Mouse (Mus musculus) neural tube, embryonic 13.5 days (tissue): Measurements from ENCODE around the gene AI593442. TPM values are rescaled to one million over a fixed set of nuclear protein-coding genes. Genes with fewer than 3 reads are reported as not detected.

ENCODE experiments used
- ATAC-seq: fragments of 200-750 bp; cut with Nextera tagmentation; 2 replicates; pipeline ENCODE4 v1.8.0; 2017; ENCODE audit warnings: low read depth, mild to moderate bottlenecking, moderate TSS enrichment, moderate library complexity
- H3K27ac ChIP-seq: fragments of 300-500 bp; sonication (generic); replicated peaks from 2 replicates; pipeline ENCODE4 v1.5.1; 2015; ENCODE audit warnings: moderate library complexity, mild to moderate bottlenecking, inconsistent platforms
- H3K27me3 ChIP-seq: fragments of 300-500 bp; sonication (generic); 2 replicates; pipeline ENCODE4 v1.6.1; 2015; ENCODE audit warnings: mild to moderate bottlenecking, inconsistent platforms
- H3K36me3 ChIP-seq: fragments of 300-500 bp; sonication (generic); 2 replicates; pipeline ENCODE4 v1.6.1; 2015; ENCODE audit warnings: mild to moderate bottlenecking, inconsistent platforms
- H3K4me1 ChIP-seq: fragments of 300-500 bp; sonication (generic); replicated peaks from 2 replicates; pipeline ENCODE4 v1.6.1; 2015; ENCODE audit warnings: inconsistent platforms
- H3K4me2 ChIP-seq: fragments of 300-500 bp; sonication (generic); 2 replicates; pipeline ENCODE4 v1.6.1; 2015; ENCODE audit warnings: inconsistent platforms, mild to moderate bottlenecking, moderate library complexity
- H3K4me3 ChIP-seq: fragments of 300-500 bp; sonication (generic); 2 replicates; pipeline ENCODE4 v1.5.1; 2015; ENCODE audit warnings: mild to moderate bottlenecking, inconsistent platforms
- H3K9ac ChIP-seq: fragments of 300-500 bp; sonication (generic); 2 replicates; pipeline ENCODE4 v1.6.1; 2015; ENCODE audit warnings: moderate library complexity, mild to moderate bottlenecking, inconsistent platforms
- H3K9me3 ChIP-seq: fragments of 300-500 bp; sonication (generic); 2 replicates; pipeline ENCODE4 v1.6.1; 2016; ENCODE audit warnings: inconsistent platforms
- WGBS: fragments of 180-500 bp; shearing (Covaris S2); methylation state at CpG from one replicate; pipeline ENCODE4 v1.1.7; 2015; 5-methylcytosine and 5-hydroxymethylcytosine counted together
- polyA plus RNA-seq: library from polyadenylated mRNA; unstranded; fragments of >200 nt; fragmentation: Nextera tagmentation; extraction: Ambion mirVana; gene quantifications from 2 replicates; pipeline ENCODE4 v1.2.1, GENCODE M21; 2015

The AI593442 gene
- polyA plus RNA-seq, result 32.3 and 36.0 TPM in 2 replicates

DNA sequence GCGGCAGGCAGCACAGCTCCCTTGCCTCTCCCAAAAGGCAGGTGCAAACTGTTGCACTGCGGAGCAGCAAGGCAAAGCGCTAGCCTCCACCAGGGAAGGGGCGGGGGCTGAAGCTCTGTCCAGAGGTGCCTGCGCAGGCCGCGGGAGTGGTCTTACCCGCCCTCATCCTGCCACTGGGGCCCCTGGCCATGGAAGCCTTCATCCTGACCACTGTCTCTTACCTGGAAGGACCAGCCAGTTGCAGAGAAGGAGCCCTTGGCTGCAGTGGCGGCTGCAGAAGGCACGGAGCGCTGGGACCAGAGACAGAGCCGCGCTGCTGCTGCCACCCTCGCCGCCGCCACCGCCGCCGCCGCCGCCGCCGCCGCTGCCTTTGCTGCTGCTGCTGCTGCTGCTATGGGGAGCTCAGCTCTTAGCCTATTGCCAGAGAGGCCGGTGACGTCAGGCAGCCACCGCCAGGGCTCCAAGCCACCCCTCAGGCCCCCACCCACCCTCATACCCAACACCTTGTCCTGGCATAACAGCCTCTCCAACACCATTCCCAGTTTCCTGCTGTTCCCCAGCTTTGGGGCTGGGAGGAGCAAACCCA is at the start of gene AI593442:
Gene AI593442 (minus strand): TSS at position 419 of the 586 bp plus-strand sequence.
- H3K4me2 ChIP-seq, result peak within 1 kb of the TSS; percentile 91
- 0% methylated on average over 24 of the region's 27 CpGs for WGBS
- ATAC-seq, result peak; percentile 88
- H3K9ac ChIP-seq, result peak within 1 kb of the TSS; percentile 85
- peaks cover 53% of the 10 kb centered on the region for H3K27me3 ChIP-seq
- H3K4me3 ChIP-seq, result peak within 1 kb of the TSS; percentile 68
- H3K27ac ChIP-seq, result peak within 1 kb of the TSS; percentile 81
- no peaks in the 10 kb centered on the region for H3K36me3 ChIP-seq
- no peaks in the 10 kb centered on the region for H3K9me3 ChIP-seq
- peaks cover 26% of the 10 kb centered on the region for H3K4me1 ChIP-seq

DNA sequence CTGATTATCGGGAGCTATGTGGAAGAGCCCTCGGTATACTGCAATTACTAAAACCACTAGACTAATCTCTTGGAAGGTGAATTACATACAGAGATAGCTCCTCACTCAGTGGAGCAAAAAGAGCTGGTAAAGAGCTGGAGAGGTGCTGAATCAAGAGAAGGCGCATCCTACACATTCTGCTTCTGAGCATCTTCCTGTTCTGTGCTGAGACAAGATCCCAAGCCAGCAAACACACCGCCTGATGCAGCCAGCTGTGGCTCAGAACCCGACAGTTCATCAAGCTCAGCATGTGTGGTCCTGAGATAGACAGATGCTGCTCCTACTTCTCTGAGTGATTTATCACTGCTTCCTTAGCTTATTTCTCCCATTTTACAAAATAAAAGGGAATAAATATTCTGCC is 49.2 kb upstream of the AI593442 start:
- no peak for ATAC-seq
- no peak overlapping the region for H3K4me3 ChIP-seq
- H3K27ac ChIP-seq, result no peak overlapping the region
- no peak overlapping the region for H3K9ac ChIP-seq
- no peaks in the 10 kb centered on the region for H3K9me3 ChIP-seq
- H3K4me2 ChIP-seq, result no peak overlapping the region
- no peaks in the 10 kb centered on the region for H3K27me3 ChIP-seq
- no peaks in the 10 kb centered on the region for H3K4me1 ChIP-seq
- 83% methylated on average over 5 of the region's 5 CpGs for WGBS
- H3K36me3 ChIP-seq, result no peaks in the 10 kb centered on the region

DNA sequence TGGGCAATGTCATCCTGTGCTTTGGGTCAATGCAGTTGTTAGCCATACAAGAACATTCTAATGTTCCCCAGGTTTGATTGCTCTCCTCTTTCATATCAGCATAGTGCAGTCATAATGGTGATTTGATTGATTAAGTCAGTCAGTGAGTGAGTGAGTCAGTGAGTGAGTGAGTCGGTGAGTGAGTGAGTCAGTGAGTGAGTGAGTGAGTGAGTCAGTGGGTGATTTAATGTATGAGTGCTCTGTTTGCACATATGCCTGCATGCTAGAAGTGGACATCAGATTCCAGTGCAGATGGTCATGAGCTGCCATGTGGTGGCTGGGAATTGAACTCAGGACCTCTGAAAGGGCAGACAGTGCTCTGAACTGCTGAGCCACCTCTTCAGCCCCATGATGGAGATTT is 43.0 kb upstream of the AI593442 start:
- Histone ChIP-seq H3K4me2 (no peak overlapping the region), H3K36me3 (no peaks in the 10 kb centered on the region), H3K27me3 (no peaks in the 10 kb centered on the region), H3K9ac (no peak overlapping the region), H3K9me3 (no peaks in the 10 kb centered on the region), H3K4me1 (no peaks in the 10 kb centered on the region), H3K4me3 (no peak overlapping the region), H3K27ac (no peak overlapping the region)
- ATAC-seq, result no peak
- 68% methylated on average over 1 of the region's 1 CpGs for WGBS

DNA sequence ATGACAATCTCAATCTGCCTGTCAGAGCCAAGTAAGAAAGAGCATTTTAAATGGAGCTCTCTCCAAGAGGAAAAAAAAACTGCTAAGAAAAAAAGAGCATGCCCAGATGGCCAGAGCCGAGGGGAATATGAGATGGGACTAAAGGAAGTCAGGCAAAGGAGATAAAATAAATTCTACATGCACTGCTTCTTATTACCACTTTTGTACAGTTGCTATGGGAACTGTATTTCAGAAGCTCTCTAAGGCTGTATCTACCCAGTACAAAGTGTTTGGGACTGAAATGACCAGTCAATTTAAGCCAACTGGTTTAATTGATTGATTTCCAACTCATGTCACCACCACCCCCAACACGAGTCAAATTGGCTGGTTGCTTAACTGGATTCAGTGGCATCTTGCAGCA is 40.0 kb upstream of the AI593442 start:
- H3K4me2 ChIP-seq, result no peak overlapping the region
- H3K27ac ChIP-seq, result no peak overlapping the region
- H3K9ac ChIP-seq, result no peak overlapping the region
- no peak overlapping the region for H3K4me3 ChIP-seq
- no peaks in the 10 kb centered on the region for H3K27me3 ChIP-seq
- WGBS, result 58% methylated on average over 2 of the region's 2 CpGs
- H3K9me3 ChIP-seq, result no peaks in the 10 kb centered on the region
- no peak for ATAC-seq
- no peaks in the 10 kb centered on the region for H3K36me3 ChIP-seq
- H3K4me1 ChIP-seq, result no peaks in the 10 kb centered on the region

DNA sequence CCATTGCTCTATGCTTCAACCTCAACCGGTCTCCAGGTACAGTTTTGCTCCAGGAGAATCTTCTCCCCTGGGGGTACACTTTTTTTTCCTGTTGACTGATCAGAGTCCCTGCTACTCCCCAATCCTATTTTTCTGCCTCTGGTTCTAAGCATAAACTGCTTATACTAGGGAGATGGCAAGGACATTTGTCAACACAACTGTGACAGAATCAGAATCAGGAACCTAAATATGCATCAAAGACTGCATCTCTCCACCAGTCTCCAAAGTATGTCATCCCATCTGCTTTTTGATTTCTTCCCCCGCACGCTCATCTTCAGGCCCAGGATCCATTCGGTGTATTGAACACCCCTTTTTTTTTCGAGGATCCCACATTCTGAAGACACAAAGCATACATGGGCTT is 456 bp upstream of the AI593442 start:
- Histone ChIP-seq H3K9ac (peak overlapping the region; percentile 85), H3K9me3 (no peaks in the 10 kb centered on the region), H3K27ac (peak overlapping the region; percentile 52), H3K27me3 (peaks cover 53% of the 10 kb centered on the region), H3K4me3 (peak overlapping the region; percentile 68), H3K4me1 (peaks cover 26% of the 10 kb centered on the region), H3K36me3 (no peaks in the 10 kb centered on the region), H3K4me2 (peak overlapping the region; percentile 91)
- no peak for ATAC-seq
- WGBS, result 53% methylated on average over 5 of the region's 5 CpGs

DNA sequence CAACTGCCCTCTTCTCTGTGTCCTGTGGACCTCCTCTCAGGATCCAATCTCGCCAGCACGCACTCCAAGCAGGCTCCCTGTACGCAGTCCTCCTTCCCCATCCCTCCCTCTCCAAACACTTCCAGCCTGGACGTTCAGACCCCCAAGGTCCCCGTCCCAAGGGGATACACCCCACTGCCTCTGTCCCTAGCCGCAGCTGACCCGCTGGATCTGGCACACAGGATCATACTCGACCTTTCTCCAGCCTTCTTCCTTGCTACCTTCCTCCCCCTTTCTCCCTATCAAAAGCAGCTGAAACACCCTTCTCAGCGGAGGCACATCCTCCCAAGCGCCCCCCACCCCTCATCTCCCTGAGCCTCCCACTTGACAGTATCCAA is 753 bp downstream of the AI593442 start:
- peak overlapping the region; percentile 85 for H3K9ac ChIP-seq
- H3K4me1 ChIP-seq, result peaks cover 26% of the 10 kb centered on the region
- peak overlapping the region; percentile 68 for H3K4me3 ChIP-seq
- H3K27me3 ChIP-seq, result peaks cover 53% of the 10 kb centered on the region
- peak overlapping the region; percentile 91 for H3K4me2 ChIP-seq
- no peaks in the 10 kb centered on the region for H3K36me3 ChIP-seq
- 2% methylated on average over 10 of the region's 10 CpGs for WGBS
- no peaks in the 10 kb centered on the region for H3K9me3 ChIP-seq
- H3K27ac ChIP-seq, result peak overlapping the region; percentile 81
- peak; percentile 43 for ATAC-seq

DNA sequence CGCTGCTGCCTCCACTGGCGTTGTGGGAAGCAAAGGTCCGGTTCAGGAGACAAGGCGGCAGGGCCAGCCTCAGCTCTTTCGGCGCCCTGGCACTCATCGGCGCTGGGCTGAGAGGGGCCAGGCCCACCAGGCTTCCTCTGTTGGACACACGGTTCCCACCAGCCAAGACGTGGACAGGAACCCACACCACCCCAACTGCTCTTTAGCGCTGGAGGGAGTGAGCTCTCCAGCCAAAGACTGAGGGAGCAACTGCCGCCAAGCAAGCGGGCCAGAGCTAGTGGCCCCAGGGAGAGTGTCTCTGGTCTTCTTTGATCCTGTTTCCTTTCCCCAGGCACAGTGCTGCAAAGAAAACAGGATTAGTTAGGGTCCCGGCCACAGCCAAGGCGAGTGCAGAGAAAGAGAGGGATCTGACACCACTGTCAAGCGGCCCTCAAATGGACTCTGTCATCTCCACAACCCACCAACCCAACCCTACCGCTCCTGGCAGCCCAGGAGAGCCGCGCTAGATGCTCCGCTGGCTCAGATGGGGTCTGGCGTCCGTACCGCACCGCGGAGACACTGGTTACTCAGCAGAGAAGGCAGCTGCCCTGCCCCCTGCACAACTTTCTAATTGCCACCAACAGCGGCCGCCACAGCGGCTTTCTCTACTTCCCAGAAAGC is 1.3 kb downstream of the AI593442 start:
- H3K4me2 ChIP-seq, result peak overlapping the region; percentile 91
- peaks cover 26% of the 10 kb centered on the region for H3K4me1 ChIP-seq
- under 1% methylated on average over 28 of the region's 28 CpGs for WGBS
- no peaks in the 10 kb centered on the region for H3K9me3 ChIP-seq
- H3K4me3 ChIP-seq, result peak overlapping the region; percentile 68
- H3K27me3 ChIP-seq, result peaks cover 53% of the 10 kb centered on the region
- H3K27ac ChIP-seq, result peak overlapping the region; percentile 81; the same call in 1 of the 2 replicates
- H3K9ac ChIP-seq, result peak overlapping the region; percentile 85
- ATAC-seq, result peak; percentile 34
- H3K36me3 ChIP-seq, result no peaks in the 10 kb centered on the region

DNA sequence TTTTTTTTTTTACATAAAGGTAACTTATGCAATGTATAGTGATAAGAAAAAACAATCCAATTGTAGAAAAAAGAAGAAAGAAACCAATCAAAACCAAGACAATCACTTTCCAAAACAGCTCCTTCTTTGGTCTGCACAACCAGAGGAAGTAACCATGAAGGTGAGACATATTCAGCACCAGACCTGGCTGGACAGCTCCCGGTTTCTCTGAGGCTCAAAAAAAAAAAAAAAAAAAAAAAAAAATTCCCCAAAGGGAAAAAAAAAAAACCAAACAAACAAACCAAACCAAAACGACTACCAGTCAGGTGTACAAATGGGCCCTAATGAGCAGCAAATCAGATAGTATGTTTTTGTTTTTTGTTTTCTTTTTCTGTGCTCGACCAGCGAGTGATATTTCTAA is 3.0 kb downstream of the AI593442 start:
- H3K9ac ChIP-seq, result no peak overlapping the region
- peaks cover 26% of the 10 kb centered on the region for H3K4me1 ChIP-seq
- H3K27me3 ChIP-seq, result peaks cover 52% of the 10 kb centered on the region
- peak overlapping the region; percentile 91 for H3K4me2 ChIP-seq
- no peaks in the 10 kb centered on the region for H3K36me3 ChIP-seq
- H3K4me3 ChIP-seq, result peak overlapping the region; percentile 68
- WGBS, result 14% methylated on average over 4 of the region's 4 CpGs
- no peaks in the 10 kb centered on the region for H3K9me3 ChIP-seq
- no peak for ATAC-seq
- no peak overlapping the region for H3K27ac ChIP-seq

DNA sequence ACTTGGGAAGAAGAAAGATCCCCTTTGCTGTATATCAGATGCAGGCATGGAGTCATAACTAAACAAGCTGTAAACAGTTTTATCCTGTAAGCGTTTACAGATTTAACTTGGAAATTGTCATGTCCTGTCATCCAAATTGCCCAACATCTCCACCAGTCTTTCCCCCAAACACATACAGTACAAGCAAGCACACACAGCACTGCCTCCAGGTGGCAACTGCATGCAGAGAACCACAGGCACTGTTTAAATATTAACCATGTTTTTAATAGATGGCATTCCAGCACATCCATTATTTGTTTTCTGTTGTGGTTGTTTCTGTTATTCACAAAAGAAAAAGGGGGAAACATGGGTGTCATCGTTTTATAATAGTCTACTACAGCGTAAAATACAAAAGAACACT is 3.6 kb downstream of the AI593442 start:
- H3K4me1 ChIP-seq, result peaks cover 26% of the 10 kb centered on the region
- no peak overlapping the region for H3K27ac ChIP-seq
- H3K9me3 ChIP-seq, result no peaks in the 10 kb centered on the region
- H3K4me3 ChIP-seq, result no peak overlapping the region
- no peak overlapping the region for H3K9ac ChIP-seq
- no peaks in the 10 kb centered on the region for H3K36me3 ChIP-seq
- H3K4me2 ChIP-seq, result peak overlapping the region; percentile 91
- WGBS, result 64% methylated on average over 3 of the region's 3 CpGs
- no peak for ATAC-seq
- peaks cover 49% of the 10 kb centered on the region for H3K27me3 ChIP-seq

DNA sequence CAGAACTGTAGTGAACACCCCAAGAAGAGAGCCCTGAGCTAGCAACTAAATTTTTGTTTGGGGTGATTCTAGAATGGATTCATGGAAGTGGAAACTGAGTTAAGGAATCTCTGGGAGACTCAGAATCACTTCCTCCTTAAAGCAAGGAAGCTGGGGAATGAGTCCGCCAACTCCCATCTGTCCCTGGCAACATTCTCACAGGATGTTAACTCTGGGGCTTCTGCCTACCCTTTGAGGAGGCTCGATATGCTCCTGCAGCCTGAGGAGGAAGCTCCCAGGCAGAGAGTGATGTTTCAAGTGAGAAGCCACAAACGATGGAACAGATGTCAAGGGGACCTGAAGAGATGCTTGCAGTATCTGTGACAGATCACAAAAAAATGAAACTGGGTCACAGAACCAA is 18.2 kb downstream of the AI593442 start:
- ATAC-seq, result no peak
- Histone ChIP-seq H3K4me3 (no peak overlapping the region), H3K36me3 (no peaks in the 10 kb centered on the region), H3K9me3 (no peaks in the 10 kb centered on the region), H3K4me2 (no peak overlapping the region), H3K9ac (no peak overlapping the region), H3K27me3 (no peaks in the 10 kb centered on the region), H3K4me1 (no peaks in the 10 kb centered on the region), H3K27ac (no peak overlapping the region)
- 80% methylated on average over 3 of the region's 3 CpGs for WGBS

DNA sequence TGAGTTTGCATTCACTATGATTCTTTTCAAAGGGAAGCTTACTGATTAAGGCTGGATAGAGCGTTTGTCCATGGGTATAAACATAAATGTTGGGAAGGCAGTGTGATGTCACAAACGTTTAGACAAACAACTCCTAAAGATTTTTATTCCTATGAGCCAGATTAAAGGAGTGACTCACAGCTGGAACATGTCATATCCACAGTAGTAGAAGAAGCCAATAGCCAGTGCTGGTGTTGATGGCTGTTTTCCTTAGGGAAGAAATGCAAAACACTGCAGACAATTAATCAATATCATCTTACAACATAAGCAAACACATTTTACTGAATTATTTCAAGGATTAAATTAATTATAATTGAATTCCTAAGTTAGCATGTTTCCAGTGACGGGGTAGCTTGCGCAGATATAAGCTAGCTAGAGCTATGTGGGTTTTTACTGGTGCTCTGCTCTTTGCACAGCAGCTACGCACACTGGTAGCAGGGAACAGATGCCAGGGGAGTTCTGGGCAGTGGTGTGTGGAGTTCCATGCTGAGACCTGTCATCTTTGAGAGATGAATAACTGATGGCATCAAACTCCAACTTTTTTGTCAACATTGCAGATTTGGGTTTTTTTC is 29.1 kb downstream of the AI593442 start:
- H3K4me1 ChIP-seq, result 0 out of 2 replicates have a peak, but pooled peaks cover 4% of the 10 kb centered on the region
- no peak overlapping the region for H3K27ac ChIP-seq
- H3K27me3 ChIP-seq, result no peaks in the 10 kb centered on the region
- H3K9me3 ChIP-seq, result no peaks in the 10 kb centered on the region
- 83% methylated on average over 5 of the region's 5 CpGs for WGBS
- no peak overlapping the region for H3K4me2 ChIP-seq
- no peak overlapping the region for H3K4me3 ChIP-seq
- H3K9ac ChIP-seq, result no peak overlapping the region
- H3K36me3 ChIP-seq, result no peaks in the 10 kb centered on the region
- ATAC-seq, result no peak

DNA sequence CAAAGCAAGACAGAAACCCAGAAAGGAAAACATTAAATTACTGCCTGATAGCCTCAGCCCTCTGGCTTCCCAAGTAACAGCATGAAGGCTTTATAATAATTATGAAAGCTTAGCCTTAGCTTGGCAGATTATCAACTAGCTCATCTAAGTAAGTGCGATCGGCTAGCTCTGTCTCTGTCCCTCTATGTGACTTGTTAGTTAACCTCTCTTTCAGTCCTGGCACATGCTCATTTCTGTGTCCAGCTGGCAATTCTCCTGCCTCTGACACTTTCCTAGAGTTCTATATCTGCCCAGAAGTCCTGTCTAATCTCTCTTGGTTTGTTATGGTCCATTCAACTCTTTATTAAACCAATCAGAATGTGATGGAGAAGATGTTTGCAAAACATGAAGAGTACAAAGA is 34.3 kb downstream of the AI593442 start:
- ATAC-seq, result no peak
- 91% methylated on average over 2 of the region's 2 CpGs for WGBS
- Histone ChIP-seq H3K4me2 (no peak overlapping the region), H3K9ac (no peak overlapping the region), H3K4me1 (no peaks in the 10 kb centered on the region), H3K36me3 (no peaks in the 10 kb centered on the region), H3K27ac (no peak overlapping the region), H3K9me3 (no peaks in the 10 kb centered on the region), H3K4me3 (no peak overlapping the region), H3K27me3 (no peaks in the 10 kb centered on the region)
